Mouse (Mus musculus) liver, embryonic 11.5 days (tissue): ENCODE results near the gene Vcl. TPM values are rescaled to one million over a fixed set of nuclear protein-coding genes. Genes with fewer than 3 reads are reported as not detected.

Experiments
- ATAC-seq: fragments of 200-750 bp; cut with Nextera tagmentation; replicated peaks from 2 replicates; pipeline ENCODE4 v1.8.0; 2017; ENCODE audit warnings: moderate number of reproducible peaks, mild to moderate bottlenecking, moderate TSS enrichment, moderate library complexity; ENCODE audit not compliant: low FRiP score
- DNase-seq: peaks from one replicate; pipeline ENCODE4 v3.0.0-alpha.2; 2017; ENCODE audit warnings: low spot score
- H3K27ac ChIP-seq: fragments of 300-500 bp; sonication (generic); 2 replicates; pipeline ENCODE4 v1.5.1; 2014; ENCODE audit warnings: mild to moderate bottlenecking, low read depth, low read length, control low read depth
- H3K27me3 ChIP-seq: fragments of 300-500 bp; sonication (generic); replicated peaks from 2 replicates; pipeline ENCODE4 v1.6.1; 2014; ENCODE audit warnings: low read length, mixed read lengths; ENCODE audit not compliant: control insufficient read depth, insufficient read depth
- H3K36me3 ChIP-seq: fragments of 300-500 bp; sonication (generic); 2 replicates; pipeline ENCODE4 v1.6.1; 2014; ENCODE audit warnings: mild to moderate bottlenecking, low read length, moderate library complexity, mixed read lengths; ENCODE audit not compliant: control insufficient read depth, insufficient read depth
- H3K4me1 ChIP-seq: fragments of 300-500 bp; sonication (generic); replicated peaks from 2 replicates; pipeline ENCODE4 v1.6.1; 2014; ENCODE audit warnings: low read length, mixed read lengths; ENCODE audit not compliant: control insufficient read depth, insufficient read depth
- H3K4me2 ChIP-seq: fragments of 300-500 bp; sonication (generic); 2 replicates; pipeline ENCODE4 v1.6.1; 2014; ENCODE audit warnings: mild to moderate bottlenecking, control low read depth, moderate library complexity
- H3K4me3 ChIP-seq: fragments of 300-500 bp; sonication (generic); 2 replicates; pipeline ENCODE4 v1.5.1; 2014; ENCODE audit warnings: low read depth, low read length, control low read depth
- H3K9ac ChIP-seq: fragments of 300-500 bp; sonication (generic); 2 replicates; pipeline ENCODE4 v1.6.1; 2014; ENCODE audit warnings: low read depth, low read length, control low read depth
- H3K9me3 ChIP-seq: fragments of 300-500 bp; sonication (generic); 2 replicates; pipeline ENCODE4 v1.6.1; 2016; ENCODE audit warnings: low read length, inconsistent platforms, mixed read lengths; ENCODE audit not compliant: control insufficient read depth
- WGBS: fragments of 180-500 bp; shearing (Covaris S2); extraction: QIAGEN DNeasy Blood & Tissue Kit; methylation state at CpG from one replicate; pipeline ENCODE4 v1.1.7; 2014; 5-methylcytosine and 5-hydroxymethylcytosine counted together
- polyA plus RNA-seq: library from polyadenylated mRNA; unstranded; fragments of >200 nt; fragmentation: Nextera tagmentation; extraction: Ambion mirVana; gene quantifications from 2 replicates; pipeline ENCODE4 v1.2.1, GENCODE M21; 2014

Vcl gene
- polyA plus RNA-seq, 1 experiment from 2014 or later: 59.0 TPM

DNA sequence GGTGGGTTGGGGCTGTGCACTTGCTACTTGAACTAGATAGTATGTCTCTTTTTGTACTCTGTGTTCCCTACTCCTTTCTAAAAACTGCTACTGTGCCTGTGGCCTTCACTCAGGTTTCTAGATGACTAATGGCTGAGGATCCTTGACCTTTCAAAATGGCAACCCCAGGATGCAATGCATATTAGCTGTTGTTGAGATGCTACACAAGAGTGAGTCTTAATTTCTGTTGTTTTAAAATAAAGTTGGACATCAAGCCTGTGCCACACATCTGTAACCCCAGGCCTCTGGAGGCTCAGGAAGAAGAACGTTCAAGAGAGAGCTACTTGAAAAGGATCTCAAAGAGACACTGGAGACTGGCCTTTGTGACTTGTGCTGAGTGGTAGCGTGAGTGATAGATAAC is 48.5 kb downstream of the Vcl start:
- 0 out of 2 replicates have a peak, but pooled peaks have one; percentile 36 for ATAC-seq
- WGBS: 55% methylated on average over 2 of the region's 2 CpGs
- DNase-seq: no peak
- Histone ChIP-seq H3K4me1 (peaks cover 9% of the 10 kb centered on the region; the same call in 1 of the 2 replicates), H3K27ac (no peak overlapping the region), H3K9ac (no peak overlapping the region), H3K9me3 (no peaks in the 10 kb centered on the region), H3K4me3 (no peak overlapping the region), H3K27me3 (no peaks in the 10 kb centered on the region), H3K4me2 (no peak overlapping the region), H3K36me3 (0 out of 2 replicates have a peak, but pooled peaks cover 2% of the 10 kb centered on the region)

DNA sequence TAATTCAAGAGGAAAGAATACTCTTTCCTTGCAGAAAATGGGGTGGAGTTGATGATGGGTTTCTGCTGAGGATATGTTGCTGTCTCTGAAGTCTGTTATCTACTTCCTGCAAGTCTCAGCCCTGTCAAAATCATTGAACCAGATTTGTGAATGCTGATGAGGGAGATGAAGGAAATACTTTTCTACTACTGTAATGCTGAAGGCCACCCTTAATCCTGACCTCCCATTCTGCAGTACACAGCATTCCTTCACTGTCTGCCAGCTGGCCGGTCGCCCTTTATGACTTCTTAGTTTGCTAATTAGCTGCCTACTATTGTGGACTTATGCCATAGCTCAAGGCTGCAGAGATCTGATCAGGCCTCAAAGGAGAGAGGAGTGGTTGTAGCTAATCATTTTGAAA is 54.6 kb downstream of the Vcl start:
- Histone ChIP-seq H3K27me3 (no peaks in the 10 kb centered on the region), H3K4me3 (no peak overlapping the region), H3K27ac (no peak overlapping the region), H3K4me2 (no peak overlapping the region), H3K36me3 (peaks cover 10% of the 10 kb centered on the region; the same call in 1 of the 2 replicates), H3K4me1 (no peaks in the 10 kb centered on the region), H3K9me3 (no peaks in the 10 kb centered on the region), H3K9ac (no peak overlapping the region)
- ATAC-seq (no peak), DNase-seq (no peak)
- WGBS: 66% methylated on average over 2 of the region's 2 CpGs

GRCm38 (mm10) chr14:20985482-20985881 is 56.3 kb downstream of the Vcl start:
- H3K36me3 ChIP-seq: peaks cover 10% of the 10 kb centered on the region; the same call in 1 of the 2 replicates
- H3K4me1 ChIP-seq: no peaks in the 10 kb centered on the region
- H3K9me3 ChIP-seq: no peaks in the 10 kb centered on the region
- no peak overlapping the region for H3K27ac ChIP-seq
- H3K4me3 ChIP-seq: no peak overlapping the region
- no peaks in the 10 kb centered on the region for H3K27me3 ChIP-seq
- DNase-seq (no peak), ATAC-seq (no peak)
- no peak overlapping the region for H3K9ac ChIP-seq
- H3K4me2 ChIP-seq: no peak overlapping the region
- WGBS: 58% methylated on average over 3 of the region's 3 CpGs

DNA sequence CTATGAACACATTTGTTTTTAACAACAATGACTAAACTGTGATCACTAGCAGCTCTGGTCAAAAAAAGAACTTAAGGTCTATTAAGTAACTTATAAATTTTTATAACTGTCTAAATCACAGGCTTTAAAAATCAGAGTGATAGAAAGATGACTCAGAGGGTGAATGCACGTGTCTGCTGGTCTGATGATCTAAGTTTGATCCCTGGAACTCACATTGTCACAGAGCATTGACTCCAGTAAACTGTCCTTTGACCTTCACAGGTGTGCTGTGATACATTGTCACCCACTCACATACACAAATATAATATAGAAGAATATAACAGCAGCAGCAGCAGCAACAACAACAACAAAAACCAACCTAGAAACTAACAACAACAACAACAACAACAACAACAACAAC is 62.3 kb downstream of the Vcl start:
- Histone ChIP-seq H3K36me3 (peaks cover 8% of the 10 kb centered on the region), H3K27ac (no peak overlapping the region)
- 79% methylated on average over 1 of the region's 1 CpGs for WGBS

GRCm38 (mm10) chr14:20993067-20993691 is 64.0 kb downstream of the Vcl start:
- no peak overlapping the region for H3K9ac ChIP-seq
- H3K36me3 ChIP-seq: peaks cover 8% of the 10 kb centered on the region
- H3K9me3 ChIP-seq: no peaks in the 10 kb centered on the region
- DNase-seq (no peak), ATAC-seq (0 out of 2 replicates have a peak, but pooled peaks have one; percentile 51)
- 53% methylated on average over 3 of the region's 3 CpGs for WGBS
- no peak overlapping the region for H3K27ac ChIP-seq
- H3K4me1 ChIP-seq: peaks cover 18% of the 10 kb centered on the region
- no peaks in the 10 kb centered on the region for H3K27me3 ChIP-seq
- H3K4me2 ChIP-seq: no peak overlapping the region
- no peak overlapping the region for H3K4me3 ChIP-seq

More for the DNA sequence above, 62.3 kb downstream of the Vcl start:
- no peak for ATAC-seq
- Histone ChIP-seq H3K9ac (no peak overlapping the region), H3K27me3 (no peaks in the 10 kb centered on the region), H3K9me3 (no peaks in the 10 kb centered on the region), H3K4me1 (peaks cover 16% of the 10 kb centered on the region), H3K4me3 (no peak overlapping the region), H3K4me2 (no peak overlapping the region)
- no peak for DNase-seq

- ATAC-seq (no peak), DNase-seq (no peak)
- H3K36me3 ChIP-seq: peaks cover 8% of the 10 kb centered on the region
- H3K9ac ChIP-seq: no peak overlapping the region
- no peak overlapping the region for H3K4me2 ChIP-seq
- peaks cover 18% of the 10 kb centered on the region for H3K4me1 ChIP-seq
- 74% methylated on average over 3 of the region's 3 CpGs for WGBS
- H3K27me3 ChIP-seq: no peaks in the 10 kb centered on the region
- no peaks in the 10 kb centered on the region for H3K9me3 ChIP-seq
- no peak overlapping the region for H3K4me3 ChIP-seq
- H3K27ac ChIP-seq: no peak overlapping the region
Measured at GRCm38 (mm10) chr14:20994475-20994874, 65.3 kb downstream of the Vcl start.

DNA sequence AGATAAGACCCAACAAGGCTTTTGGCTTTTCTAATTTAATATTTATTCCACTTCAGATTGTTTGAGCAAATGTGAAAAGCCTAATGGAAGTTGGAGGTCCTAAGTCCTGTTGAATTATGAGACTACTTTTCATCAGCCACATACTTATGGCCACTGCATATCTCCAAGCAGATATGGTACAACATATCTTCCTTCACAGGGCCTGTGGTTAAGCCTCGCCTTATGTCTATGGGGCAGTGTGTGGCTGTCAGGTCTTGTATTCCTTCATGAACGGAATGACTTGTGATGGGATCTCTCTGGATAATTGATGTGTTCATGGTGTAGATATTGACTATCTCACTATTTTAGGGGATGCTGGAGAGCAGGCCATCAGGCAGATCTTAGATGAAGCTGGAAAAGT is 66.3 kb downstream of the Vcl start:
- H3K27ac ChIP-seq: no peak overlapping the region
- H3K27me3 ChIP-seq: no peaks in the 10 kb centered on the region
- H3K4me3 ChIP-seq: no peak overlapping the region
- no peak overlapping the region for H3K9ac ChIP-seq
- H3K4me2 ChIP-seq: peak overlapping the region; percentile 10; the same call in 1 of the 2 replicates
- no peaks in the 10 kb centered on the region for H3K9me3 ChIP-seq
- peaks cover 18% of the 10 kb centered on the region for H3K4me1 ChIP-seq
- DNase-seq (no peak), ATAC-seq (peak; percentile 73; the same call in 1 of the 2 replicates)
- peaks cover 8% of the 10 kb centered on the region for H3K36me3 ChIP-seq
- WGBS: 62% methylated on average over 2 of the region's 2 CpGs

GRCm38 (mm10) chr14:20996361-20996760 is 67.2 kb downstream of the Vcl start:
- Histone ChIP-seq H3K4me3 (no peak overlapping the region), H3K9me3 (no peaks in the 10 kb centered on the region), H3K4me2 (0 out of 2 replicates have a peak overlapping the region, but pooled peaks have one; percentile 4), H3K27ac (peak overlapping the region; percentile 57; the same call in 1 of the 2 replicates), H3K4me1 (peaks cover 18% of the 10 kb centered on the region), H3K9ac (no peak overlapping the region), H3K27me3 (no peaks in the 10 kb centered on the region), H3K36me3 (peaks cover 11% of the 10 kb centered on the region)
- 45% methylated on average over 5 of the region's 5 CpGs for WGBS
- ATAC-seq: peak; percentile 59; the same call in 1 of the 2 replicates
- no peak for DNase-seq

DNA sequence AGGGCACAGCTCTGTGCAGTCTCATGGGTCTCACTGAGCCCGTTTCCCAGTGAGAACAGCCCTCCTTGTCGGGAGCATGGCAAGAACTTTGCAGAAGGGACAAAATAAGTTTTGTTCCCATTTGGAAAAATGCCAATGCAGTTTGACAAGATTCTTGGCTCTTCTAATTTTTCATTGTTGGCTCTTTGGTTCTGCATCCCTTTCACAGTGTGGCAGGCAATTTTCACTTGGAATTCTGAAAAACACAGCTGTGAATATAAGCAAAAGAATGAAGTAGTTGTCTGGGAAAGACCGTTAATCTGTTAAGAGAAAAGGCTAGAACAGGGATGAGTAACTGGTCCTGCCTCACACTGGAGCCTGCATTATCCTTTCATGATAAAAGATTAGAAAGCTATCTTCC is 68.3 kb downstream of the Vcl start:
- Histone ChIP-seq H3K27me3 (no peaks in the 10 kb centered on the region), H3K9ac (no peak overlapping the region), H3K4me2 (no peak overlapping the region), H3K4me3 (no peak overlapping the region), H3K4me1 (peaks cover 18% of the 10 kb centered on the region), H3K27ac (no peak overlapping the region), H3K9me3 (no peaks in the 10 kb centered on the region), H3K36me3 (peaks cover 5% of the 10 kb centered on the region)
- ATAC-seq (no peak), DNase-seq (no peak)
- WGBS: 83% methylated on average over 3 of the region's 3 CpGs
